Mouse (Mus musculus) limb, embryonic 15.5 days (tissue): ENCODE data around the gene Gm20850. TPM values are rescaled to one million over a fixed set of nuclear protein-coding genes. Genes with fewer than 3 reads are reported as not detected.
"Not testable (repeated sequence)": the region's sequence is repeated elsewhere in the genome, so short reads cannot be mapped to it uniquely, and the experiment has no call there.

Experiments used
- ATAC-seq: fragments of 200-750 bp; cut with Nextera tagmentation; 2 replicates; pipeline ENCODE4 v1.8.0; 2017; ENCODE audit warnings: low read depth, moderate TSS enrichment; ENCODE audit not compliant: insufficient number of reproducible peaks, low FRiP score, low TSS enrichment
- H3K27ac ChIP-seq: fragments of 300-500 bp; sonication (generic); 2 replicates; pipeline ENCODE4 v1.5.1; 2015; ENCODE audit warnings: moderate library complexity, mild to moderate bottlenecking, inconsistent platforms
- H3K27me3 ChIP-seq: fragments of 300-500 bp; sonication (generic); 2 replicates; pipeline ENCODE4 v1.6.1; 2015; ENCODE audit warnings: inconsistent platforms
- H3K36me3 ChIP-seq: fragments of 300-500 bp; sonication (generic); 2 replicates; pipeline ENCODE4 v1.6.1; 2015; ENCODE audit warnings: inconsistent platforms
- H3K4me1 ChIP-seq: fragments of 300-500 bp; sonication (generic); 2 replicates; pipeline ENCODE4 v1.6.1; 2015; ENCODE audit warnings: inconsistent platforms
- H3K4me2 ChIP-seq: fragments of 300-500 bp; sonication (generic); 2 replicates; pipeline ENCODE4 v1.6.1; 2015; ENCODE audit warnings: mild to moderate bottlenecking, inconsistent platforms
- H3K4me3 ChIP-seq: fragments of 300-500 bp; sonication (generic); 2 replicates; pipeline ENCODE4 v1.5.1; 2015; ENCODE audit warnings: mild to moderate bottlenecking, inconsistent platforms
- H3K9ac ChIP-seq: fragments of 300-500 bp; sonication (generic); 2 replicates; pipeline ENCODE4 v1.6.1; 2015; ENCODE audit warnings: inconsistent platforms
- H3K9me3 ChIP-seq: fragments of 300-500 bp; sonication (generic); 2 replicates; pipeline ENCODE4 v1.6.1; 2016; ENCODE audit warnings: inconsistent platforms
- WGBS: fragments of 180-500 bp; shearing (Covaris S2); methylation state at CpG from one replicate; pipeline ENCODE4 v1.1.7; 2015; 5-methylcytosine and 5-hydroxymethylcytosine counted together
- polyA plus RNA-seq: library from polyadenylated mRNA; unstranded; fragments of >200 nt; fragmentation: Nextera tagmentation; extraction: Ambion mirVana; gene quantifications from 2 replicates; pipeline ENCODE4 v1.2.1, GENCODE M21; 2015

The Gm20850 gene
- polyA plus RNA-seq = not detected in 2 replicates

GRCm38 (mm10) chrY:75715022-75715421 lies at the start of gene Gm20850:
Gene Gm20850 (plus strand): TSS chrY:75715322.
- not testable (repeated sequence) for H3K27me3 ChIP-seq, H3K4me3 ChIP-seq, ATAC-seq, H3K9me3 ChIP-seq, H3K36me3 ChIP-seq, H3K4me2 ChIP-seq, H3K27ac ChIP-seq, H3K9ac ChIP-seq, H3K4me1 ChIP-seq
- no CpG with 5 or more reads among the region's 6 CpGs for WGBS
